Comparison of ENCODE assay signal across 26 mouse cellular contexts in the genomic region with DNA sequence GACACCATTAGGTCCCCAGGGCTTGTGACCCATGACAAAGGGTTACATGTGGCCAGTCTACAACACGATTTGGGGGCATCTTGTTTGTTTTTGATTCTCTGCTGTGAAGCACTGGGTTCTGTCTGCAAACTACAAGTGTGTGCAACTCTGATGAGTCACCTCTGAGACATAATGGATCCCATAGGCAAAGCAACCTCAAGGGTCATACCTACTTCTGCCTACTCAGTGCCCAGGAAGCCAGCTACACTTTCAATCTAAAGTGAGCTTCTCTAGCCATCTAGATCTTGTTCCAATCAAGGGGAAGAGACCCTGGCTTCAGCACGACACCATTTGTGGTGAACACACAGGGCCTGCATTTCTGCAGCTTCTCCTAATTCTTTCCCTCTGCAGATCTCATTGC. TPM values are rescaled to one million over a fixed set of nuclear protein-coding genes. Genes with fewer than 3 reads are reported as not detected.
"Had no signal": no experiment of that assay in that cellular context is flagged by ENCODE, and none has a peak within 500 bp of the region (broad histone marks: within the 10 kb centered on the region; RNA-seq: fewer than 3 reads in every experiment).

No protein-coding gene starts in this region.

- H3K36me3 ChIP-seq: limb, embryonic 10.5 days; limb, embryonic 13.5 days; liver, embryonic 13.5 days; midbrain, embryonic 10.5 days; midbrain, embryonic 13.5 days; neural tube, embryonic 13.5 days had no signal

- DNase-seq: layer of hippocampus, adult 9-11 months; liver; liver, embryonic 13.5 days; lung, embryonic 14.5 days; retina, postnatal 1 day; right cerebral cortex, postnatal 25 days; spleen, adult 18-20 months; thymus, postnatal 25 days had no signal

- H3K27me3 ChIP-seq: limb, embryonic 13.5 days; liver, embryonic 13.5 days; midbrain, embryonic 13.5 days; neural tube, embryonic 13.5 days had no signal

- H3K4me1 ChIP-seq: liver, embryonic 13.5 days had no signal

- H3K4me2 ChIP-seq: limb, embryonic 13.5 days; lung, embryonic 14.5 days; midbrain, embryonic 13.5 days; neural tube, embryonic 13.5 days had no signal

- ATAC-seq: intestine, postnatal 0 days; lung, postnatal 0 days; midbrain, embryonic 13.5 days; midbrain, embryonic 16.5 days had no signal

- H3K27ac ChIP-seq: kidney, postnatal 0 days; limb, embryonic 10.5 days; limb, embryonic 13.5 days; liver, embryonic 13.5 days; midbrain, embryonic 13.5 days; neural tube, embryonic 13.5 days had no signal

- H3K4me3 ChIP-seq: limb, embryonic 10.5 days; limb, embryonic 13.5 days; liver, embryonic 13.5 days; midbrain, embryonic 10.5 days; midbrain, embryonic 13.5 days; myocyte; neural tube, embryonic 13.5 days had no signal

- H3K9me3 ChIP-seq: limb, embryonic 10.5 days; liver, embryonic 13.5 days; midbrain, embryonic 10.5 days; midbrain, embryonic 13.5 days had no signal

- H3K9ac ChIP-seq: limb, embryonic 13.5 days; liver, embryonic 13.5 days; lung, embryonic 14.5 days; midbrain, embryonic 13.5 days; neural tube, embryonic 13.5 days had no signal

RNA-seq across cellular contexts. Expression of a gene that starts 1.4 kb away (rescaled TPM):
- polyA plus RNA-seq: kidney, embryonic 14.5 days; limb, embryonic 10.5 days; midbrain, embryonic 10.5 days had no signal

RNA-seq across cellular contexts. Expression of a gene that starts 53.3 kb away (rescaled TPM):
- total RNA-seq: layer of hippocampus, postnatal 25 days; left cerebral cortex, adult 18-20 months; left cerebral cortex, postnatal 25 days; monocyte, adult 5-6 weeks; neutrophil, adult 5-6 weeks had no signal
- polyA plus RNA-seq: kidney, adult 2 months; kidney, embryonic 14.5 days; kidney, postnatal 0 days; limb, embryonic 10.5 days; limb, embryonic 13.5 days; liver, embryonic 13.5 days; liver, embryonic 16.5 days; lung, embryonic 14.5 days; midbrain, embryonic 10.5 days; midbrain, embryonic 13.5 days; midbrain, embryonic 16.5 days; myocyte; neural tube, embryonic 13.5 days had no signal
